Mouse (Mus musculus): ENCODE results near the gene Cga. TPM values are rescaled to one million over a fixed set of nuclear protein-coding genes. Genes with fewer than 3 reads are reported as not detected.

The Cga gene
- polyA plus RNA-seq, 1 experiment from 2014 or later, result not detected

GRCm38 (mm10) chr4:34880921-34881650 is 12.5 kb upstream of the Cga start:
- Histone ChIP-seq H3K9me3 (ENCODE audit: control insufficient read depth) (no peaks in the 10 kb centered on the region), H3K4me3 (ENCODE audit: low read depth, low read length) (peak overlapping the region; percentile 100), H3K27me3 (replicated peaks; ENCODE audit: control insufficient read depth, insufficient read depth, low read length) (no peaks in the 10 kb centered on the region), H3K4me1 (replicated peaks; ENCODE audit: control insufficient read depth, insufficient read depth, low read length) (peaks cover 8% of the 10 kb centered on the region; the same call in 1 of the 2 replicates), H3K27ac (ENCODE audit: low read depth, low read length) (no peak overlapping the region), H3K4me2 (replicated peaks; ENCODE audit: low read depth) (peak overlapping the region; percentile 74), H3K36me3 (ENCODE audit: control insufficient read depth, insufficient read depth) (no peaks in the 10 kb centered on the region), H3K9ac (ENCODE audit: low read depth, low read length) (no peak overlapping the region)
- TF ChIP-seq CTCF (IDR thresholded peaks at IDR 0.05; ENCODE audit: low read depth), result no peak
- ATAC-seq, result no peak
- 63% methylated on average over 10 of the region's 10 CpGs for WGBS

GRCm38 (mm10) chr4:34881851-34882250 is 11.7 kb upstream of the Cga start:
- H3K4me1 ChIP-seq (replicated peaks; ENCODE audit: control insufficient read depth, insufficient read depth, low read length), result peaks cover 8% of the 10 kb centered on the region; the same call in 1 of the 2 replicates
- no peak for TF ChIP-seq CTCF (IDR thresholded peaks at IDR 0.05; ENCODE audit: low read depth)
- peak overlapping the region; percentile 98; the same call in 1 of the 2 replicates for H3K27ac ChIP-seq (ENCODE audit: low read depth, low read length)
- H3K4me2 ChIP-seq (replicated peaks; ENCODE audit: low read depth), result peak overlapping the region; percentile 74
- peak overlapping the region; percentile 100 for H3K4me3 ChIP-seq (ENCODE audit: low read depth, low read length)
- H3K36me3 ChIP-seq (ENCODE audit: control insufficient read depth, insufficient read depth), result no peaks in the 10 kb centered on the region
- peak overlapping the region; percentile 98 for H3K9ac ChIP-seq (ENCODE audit: low read depth, low read length)
- WGBS, result 6% methylated on average over 4 of the region's 4 CpGs
- no peak for ATAC-seq
- H3K27me3 ChIP-seq (replicated peaks; ENCODE audit: control insufficient read depth, insufficient read depth, low read length), result no peaks in the 10 kb centered on the region
- H3K9me3 ChIP-seq (ENCODE audit: control insufficient read depth), result no peaks in the 10 kb centered on the region

GRCm38 (mm10) chr4:34882291-34882769 is 11.2 kb upstream of the Cga start:
- TF ChIP-seq CTCF (IDR thresholded peaks at IDR 0.05; ENCODE audit: low read depth), result no peak
- H3K9me3 ChIP-seq (ENCODE audit: control insufficient read depth), result no peaks in the 10 kb centered on the region

GRCm38 (mm10) chr4:34882818-34883217 is 10.8 kb upstream of the Cga start, which contains the start of gene Zfp292:
TSS of gene Zfp292 (minus strand) at chr4:34882960.
- Histone ChIP-seq H3K9me3 (ENCODE audit: control insufficient read depth) (no peaks in the 10 kb centered on the region), H3K4me1 (replicated peaks; ENCODE audit: control insufficient read depth, insufficient read depth, low read length) (peaks cover 8% of the 10 kb centered on the region; the same call in 1 of the 2 replicates), H3K4me2 (replicated peaks; ENCODE audit: low read depth) (peak within 1 kb of the TSS; percentile 74), H3K4me3 (ENCODE audit: low read depth, low read length) (peak within 1 kb of the TSS; percentile 100), H3K36me3 (ENCODE audit: control insufficient read depth, insufficient read depth) (no peaks in the 10 kb centered on the region), H3K9ac (ENCODE audit: low read depth, low read length) (peak within 1 kb of the TSS; percentile 98), H3K27me3 (replicated peaks; ENCODE audit: control insufficient read depth, insufficient read depth, low read length) (no peaks in the 10 kb centered on the region), H3K27ac (ENCODE audit: low read depth, low read length) (peak within 1 kb of the TSS; percentile 98)
- no peak for TF ChIP-seq CTCF (IDR thresholded peaks at IDR 0.05; ENCODE audit: low read depth)
- peak; percentile 97 for ATAC-seq
- WGBS, result under 1% methylated on average over 44 of the region's 44 CpGs

More at GRCm38 (mm10) chr4:34882291-34882769, 11.2 kb upstream of the Cga start:
- Histone ChIP-seq H3K4me3 (ENCODE audit: low read depth, low read length) (peak overlapping the region; percentile 100), H3K27ac (ENCODE audit: low read depth, low read length) (peak overlapping the region; percentile 98), H3K4me1 (replicated peaks; ENCODE audit: control insufficient read depth, insufficient read depth, low read length) (peaks cover 8% of the 10 kb centered on the region; the same call in 1 of the 2 replicates), H3K27me3 (replicated peaks; ENCODE audit: control insufficient read depth, insufficient read depth, low read length) (no peaks in the 10 kb centered on the region), H3K36me3 (ENCODE audit: control insufficient read depth, insufficient read depth) (no peaks in the 10 kb centered on the region), H3K4me2 (replicated peaks; ENCODE audit: low read depth) (peak overlapping the region; percentile 74), H3K9ac (ENCODE audit: low read depth, low read length) (peak overlapping the region; percentile 98)
- under 1% methylated on average over 47 of the region's 58 CpGs for WGBS
- peak; percentile 62 for ATAC-seq

GRCm38 (mm10) chr4:34883366-34884029 is 10.1 kb upstream of the Cga start:
- ATAC-seq, result peak; percentile 30
- Histone ChIP-seq H3K9me3 (ENCODE audit: control insufficient read depth) (no peaks in the 10 kb centered on the region), H3K4me1 (replicated peaks; ENCODE audit: control insufficient read depth, insufficient read depth, low read length) (peaks cover 8% of the 10 kb centered on the region; the same call in 1 of the 2 replicates), H3K27me3 (replicated peaks; ENCODE audit: control insufficient read depth, insufficient read depth, low read length) (no peaks in the 10 kb centered on the region), H3K4me2 (replicated peaks; ENCODE audit: low read depth) (peak overlapping the region; percentile 74), H3K36me3 (ENCODE audit: control insufficient read depth, insufficient read depth) (no peaks in the 10 kb centered on the region), H3K9ac (ENCODE audit: low read depth, low read length) (peak overlapping the region; percentile 98), H3K27ac (ENCODE audit: low read depth, low read length) (peak overlapping the region; percentile 98), H3K4me3 (ENCODE audit: low read depth, low read length) (peak overlapping the region; percentile 100)
- WGBS, result 10% methylated on average over 16 of the region's 16 CpGs
- TF ChIP-seq CTCF (IDR thresholded peaks at IDR 0.05; ENCODE audit: low read depth), result no peak

All from intestine, postnatal 0 days (tissue).